Mouse (Mus musculus): ENCODE results near the gene 2510002D24Rik.
"Not testable (repeated sequence)": the region's sequence is repeated elsewhere in the genome, so short reads cannot be mapped to it uniquely, and the experiment has no call there.

Gene 2510002D24Rik

DNA sequence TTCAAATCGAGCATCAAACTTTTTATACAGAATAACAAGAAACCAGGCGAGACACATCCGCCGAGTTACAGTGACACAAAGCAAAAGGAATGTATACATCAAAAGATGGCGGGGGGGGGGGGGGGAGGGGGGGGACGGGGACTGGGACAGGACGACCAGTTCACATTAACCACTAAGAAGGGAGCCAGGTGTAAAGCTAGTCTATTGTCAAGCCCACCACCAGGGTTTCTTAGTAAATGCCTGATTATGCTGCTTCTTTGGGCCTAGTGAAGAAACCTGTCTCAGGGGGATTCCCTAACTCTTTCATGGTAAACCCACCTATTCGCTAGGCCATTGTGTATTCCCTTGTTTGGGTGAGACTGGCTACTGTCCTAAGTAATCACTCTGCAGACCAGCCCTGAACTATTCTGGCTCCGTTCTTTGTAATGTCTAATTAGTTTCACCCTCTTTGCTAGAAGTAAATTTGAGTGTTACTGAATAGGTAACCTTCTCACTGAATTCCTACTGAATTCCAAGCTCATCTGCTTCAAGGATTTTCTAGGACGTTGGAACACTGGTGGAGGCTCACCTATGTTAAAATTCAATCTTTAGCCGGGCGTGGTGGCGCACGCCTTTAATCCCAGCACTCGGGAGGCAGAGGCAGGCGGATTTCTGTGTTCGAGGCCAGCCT lies 13.3 kb downstream of the 2510002D24Rik start:
- not testable (repeated sequence) for DNase-seq (ENCODE audit: low spot score in 2 of 2)

DNA sequence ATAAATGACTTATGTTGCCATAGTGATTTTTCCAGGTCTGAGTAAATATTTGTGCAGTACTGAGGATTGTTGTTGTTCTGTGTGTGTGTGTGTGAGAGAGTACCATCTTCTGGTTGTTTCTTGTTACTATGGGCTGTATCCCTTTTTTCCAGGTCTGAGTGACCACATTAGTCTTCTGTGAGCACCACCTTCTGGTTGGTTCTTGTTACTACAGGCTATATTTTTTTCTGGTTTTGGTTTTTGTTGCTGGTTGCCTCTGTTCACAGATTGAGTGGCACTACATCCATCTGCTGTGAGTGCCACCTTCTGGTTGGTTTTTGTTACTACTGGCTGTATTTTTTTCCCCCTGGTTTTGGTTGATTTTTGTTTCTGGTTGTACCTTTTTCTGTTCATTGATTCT lies 22.2 kb downstream of the 2510002D24Rik start:
- peak in 1 of 2 experiments; percentile 24 for DNase-seq (ENCODE audit: low spot score in 2 of 2)

DNA sequence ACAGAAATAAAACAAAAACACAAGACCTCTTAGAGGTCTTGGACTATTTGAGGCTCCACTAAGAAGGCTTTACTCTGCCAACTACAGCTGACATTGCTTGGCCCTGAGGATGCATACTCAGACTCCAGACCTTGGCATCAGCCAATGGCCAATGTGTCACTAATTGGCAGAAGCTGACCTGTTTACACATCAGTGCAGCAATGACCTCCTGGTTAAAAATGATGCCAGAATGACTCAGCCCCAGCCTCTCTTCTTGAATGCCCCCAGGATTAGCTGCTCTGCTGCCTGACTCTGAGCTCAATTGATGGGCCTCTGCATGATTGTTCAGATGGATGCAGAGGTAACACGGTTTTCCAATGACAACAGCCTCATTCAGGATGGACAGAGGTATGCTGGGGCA lies 23.8 kb downstream of the 2510002D24Rik start:
- DNase-seq (ENCODE audit: low spot score in 2 of 2): no peak

DNA sequence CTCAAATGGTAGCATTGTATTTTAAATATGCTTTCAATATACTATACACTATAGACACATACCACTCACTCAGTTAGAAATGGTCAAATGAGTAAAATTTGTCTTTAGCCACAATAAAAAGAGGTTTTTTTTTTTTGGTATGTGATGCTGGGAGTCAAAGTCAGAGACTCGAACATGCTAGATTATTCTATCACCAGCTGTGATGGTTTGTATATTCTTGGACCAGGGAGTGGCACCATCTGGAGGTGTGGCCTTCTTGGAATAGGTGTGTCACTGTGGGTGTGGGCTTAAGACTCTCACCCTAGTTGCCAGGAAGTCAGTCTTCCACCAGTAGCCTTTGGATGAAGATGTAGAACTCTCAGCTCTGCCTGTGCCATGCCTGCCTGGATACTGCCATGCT lies 34.1 kb downstream of the 2510002D24Rik start:
- DNase-seq (ENCODE audit: low spot score in 2 of 2): not testable (repeated sequence)

DNA sequence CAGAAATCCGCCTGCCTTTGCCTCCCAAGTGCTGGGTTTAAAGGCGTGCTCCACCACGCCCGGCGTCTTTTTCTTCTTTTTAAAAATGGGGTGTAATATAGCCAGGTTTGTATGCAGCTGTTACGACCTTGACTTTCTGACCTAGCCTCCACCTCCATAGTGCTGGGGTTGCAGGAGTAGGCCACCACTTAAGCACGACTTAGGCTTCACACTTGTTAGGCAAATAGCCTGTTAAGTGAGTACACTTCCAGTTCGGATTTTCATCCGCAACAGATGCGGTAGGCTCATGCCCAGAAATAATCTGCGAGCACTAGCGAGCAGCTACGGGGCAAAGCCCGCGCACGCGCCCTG lies 39.7 kb downstream of the 2510002D24Rik start:
- DNase-seq (ENCODE audit: low spot score in 2 of 2): no peak

DNA sequence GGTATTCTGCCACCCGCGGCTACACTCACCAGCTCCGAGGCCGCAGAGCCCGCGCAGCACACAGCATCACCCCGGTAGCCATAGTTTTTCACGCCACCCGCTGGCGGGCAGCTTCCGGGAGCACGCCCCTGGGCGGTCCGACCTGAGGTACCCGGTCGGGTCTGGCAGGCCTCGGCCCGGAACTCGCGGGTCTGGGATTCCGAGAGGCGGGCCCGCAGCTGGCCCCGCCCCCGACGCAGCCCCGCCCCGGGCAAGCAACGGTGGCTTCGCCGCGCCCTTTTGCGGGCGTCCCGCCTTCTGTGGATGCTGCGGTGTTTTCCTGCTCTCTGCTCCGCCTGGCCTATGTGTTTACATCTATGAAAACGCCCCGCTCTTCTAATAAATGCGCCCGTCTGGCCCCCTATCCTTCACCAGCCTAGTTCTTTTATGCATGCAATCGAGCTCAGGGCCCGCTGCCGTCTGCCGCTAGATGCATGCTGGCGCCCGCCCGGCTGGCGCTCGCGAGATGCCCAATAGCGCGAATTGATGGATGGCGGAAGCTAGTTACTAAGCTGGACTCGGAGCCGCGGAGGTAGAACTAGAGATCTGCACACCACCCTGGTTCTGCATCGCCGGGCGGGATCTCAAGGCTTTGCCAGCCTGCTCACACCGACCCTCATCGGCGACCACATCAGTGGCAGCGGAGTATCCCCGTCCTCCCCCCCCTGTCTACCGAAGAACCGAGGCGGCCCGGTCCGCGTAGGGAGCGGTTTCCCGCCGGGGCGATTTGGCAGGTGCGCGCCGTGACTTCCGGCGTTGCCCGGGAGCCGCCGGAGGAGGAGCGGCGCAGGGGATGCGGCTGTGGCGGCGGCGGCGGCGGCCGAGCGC lies 40.3 kb downstream of the 2510002D24Rik start, which contains the start of the genes Mrpl40 and Hira:
Gene Mrpl40 (minus strand): TSS at position 421 of the 867 bp plus-strand sequence.
Gene Hira (plus strand): TSS at position 596 of the 867 bp plus-strand sequence.
- peak; percentile 90 to 93 for DNase-seq (ENCODE audit: low spot score in 2 of 2)

DNA sequence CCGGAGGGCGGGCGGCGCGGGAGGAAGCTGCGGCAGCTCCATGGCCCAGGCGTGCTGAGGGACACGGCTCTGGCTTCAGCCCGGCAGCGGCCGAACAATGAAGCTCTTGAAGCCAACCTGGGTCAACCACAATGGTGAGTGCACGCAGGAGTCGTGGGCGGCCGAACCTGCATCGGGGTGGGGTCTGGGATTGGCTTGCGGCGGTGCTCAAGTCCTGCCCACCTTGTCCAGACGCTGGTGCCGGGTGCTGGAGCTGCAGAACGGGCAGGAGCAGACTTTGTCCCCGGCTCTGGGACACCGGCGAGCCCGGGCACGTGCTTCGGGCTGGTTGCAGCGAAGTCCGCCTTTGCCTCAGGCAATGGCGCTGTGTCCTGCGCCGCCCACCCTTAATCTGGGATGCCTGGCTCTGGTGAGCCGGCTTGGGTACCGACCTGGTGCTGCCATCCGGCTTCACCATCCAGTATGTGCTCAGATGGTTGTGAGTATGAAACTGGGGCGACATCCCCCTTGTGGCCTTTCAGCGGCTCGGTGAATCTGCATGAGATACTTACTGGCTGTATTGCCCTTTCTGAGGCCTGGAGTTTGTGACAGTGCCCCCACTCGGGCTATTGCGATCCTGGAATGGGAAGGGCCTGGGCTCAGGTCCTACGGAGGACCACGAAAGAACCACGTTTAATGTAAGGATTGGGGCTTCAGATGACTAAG lies 41.2 kb downstream of the 2510002D24Rik start:
- DNase-seq (ENCODE audit: low spot score in 2 of 2): peak; percentile 50 to 55

DNA sequence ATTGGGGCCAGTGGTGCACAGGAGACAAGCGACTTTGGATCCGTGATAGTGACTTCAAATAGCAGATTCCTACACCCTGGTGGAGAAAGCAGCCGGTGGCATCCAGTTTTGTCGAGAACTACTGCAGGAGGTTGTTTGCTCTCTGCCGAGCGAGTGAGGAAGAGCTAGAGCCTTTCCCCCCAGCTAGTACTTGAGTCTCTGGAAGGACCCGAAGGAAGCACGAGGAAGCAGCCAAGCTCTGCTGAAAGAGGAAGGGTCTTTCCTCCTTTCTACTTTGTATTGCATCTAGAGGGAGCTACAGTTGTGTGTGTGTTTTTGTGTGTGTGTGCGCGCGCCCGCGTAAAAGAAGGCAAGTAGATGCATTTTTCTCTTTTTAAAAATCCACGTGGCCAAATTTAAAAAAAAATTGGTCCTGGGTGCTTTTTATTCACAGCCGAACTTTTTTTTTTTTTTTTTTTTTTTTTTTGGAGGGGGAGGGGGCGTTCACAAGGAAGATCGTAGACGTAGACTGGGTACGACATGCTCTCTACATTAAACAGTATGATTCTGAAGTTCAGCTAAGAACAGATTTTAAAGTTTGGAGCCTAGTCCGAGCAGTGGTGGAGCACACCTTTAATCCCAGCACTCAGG lies 41.8 kb downstream of the 2510002D24Rik start:
- peak; percentile 13 to 26 for DNase-seq (ENCODE audit: low spot score in 2 of 2)

DNA sequence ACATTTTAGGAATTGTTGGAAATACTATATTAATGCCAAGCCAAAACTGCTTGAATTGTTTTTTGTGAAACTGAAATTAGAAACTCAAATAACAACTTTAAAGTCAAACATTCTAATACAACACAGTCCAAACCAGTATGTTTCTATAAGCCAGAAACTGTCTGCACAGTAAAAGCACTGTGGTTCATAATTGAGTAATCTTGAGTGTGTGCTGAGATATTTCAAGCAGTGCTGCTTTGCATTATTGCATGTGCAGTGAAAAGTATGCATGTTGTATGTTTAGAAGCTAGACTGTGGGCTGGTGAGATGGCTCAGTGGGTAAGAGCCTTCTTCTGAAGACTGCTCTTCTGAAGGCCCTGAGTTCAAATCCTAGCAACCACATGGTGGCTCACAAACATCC lies 47.7 kb downstream of the 2510002D24Rik start:
- no peak for DNase-seq (ENCODE audit: low spot score in 2 of 2)

All from right cerebral cortex, adult 2 months (tissue).